In genomic region chr13:74350435-74350906, GRCm38 (mm10) we compare ENCODE assay signal across 8 mouse cellular contexts. TPM values are rescaled to one million over a fixed set of nuclear protein-coding genes. Genes with fewer than 3 reads are reported as not detected.
DNase-seq lines count a peak whose midpoint lies in the region; ATAC-seq and TF ChIP-seq lines count a peak whose summit lies in the region.

No protein-coding gene starts in this region.

- no peaks in the 10 kb centered on the region for H3K9me3 ChIP-seq in neural tube, embryonic 11.5 days (ENCODE audit: control insufficient read depth, low read length)
- H3K9me3 ChIP-seq in intestine, embryonic 15.5 days, result no peaks in the 10 kb centered on the region
- H3K9me3 ChIP-seq in midbrain, postnatal 0 days (ENCODE audit: low read length), result no peaks in the 10 kb centered on the region

- peaks cover 9% of the 10 kb centered on the region; the same call in 1 of the 2 replicates for H3K4me1 ChIP-seq in neural tube, embryonic 11.5 days (ENCODE audit: control insufficient read depth, insufficient read depth, low read length)
- peaks cover 10% of the 10 kb centered on the region; the same call in 1 of the 2 replicates for H3K4me1 ChIP-seq in intestine, embryonic 15.5 days (replicated peaks)
- H3K4me1 ChIP-seq in midbrain, postnatal 0 days (ENCODE audit: insufficient read depth, low read length), result peaks cover 10% of the 10 kb centered on the region

- peak overlapping the region; percentile 33 for H3K4me2 ChIP-seq in neural tube, embryonic 11.5 days (ENCODE audit: low read depth)
- peak overlapping the region; percentile 43 for H3K4me2 ChIP-seq in intestine, embryonic 15.5 days (replicated peaks)
- peak overlapping the region; percentile 67 for H3K4me2 ChIP-seq in midbrain, postnatal 0 days (ENCODE audit: low read depth, low read length, poor library complexity, severe bottlenecking)

- WGBS in neural tube, embryonic 11.5 days, result 2% methylated on average over 15 of the region's 15 CpGs
- WGBS in intestine, embryonic 15.5 days, result 1% methylated on average over 15 of the region's 15 CpGs
- WGBS in midbrain, postnatal 0 days, result 2% methylated on average over 15 of the region's 15 CpGs

- peak overlapping the region; percentile 81 for H3K4me3 ChIP-seq in neural tube, embryonic 11.5 days (ENCODE audit: low read depth, low read length)
- H3K4me3 ChIP-seq in intestine, embryonic 15.5 days (replicated peaks), result peak overlapping the region; percentile 61
- H3K4me3 ChIP-seq in midbrain, postnatal 0 days (ENCODE audit: low read depth, low read length), result peak overlapping the region; percentile 83

- H3K9ac ChIP-seq in neural tube, embryonic 11.5 days (ENCODE audit: low read length), result peak overlapping the region; percentile 78
- peak overlapping the region; percentile 71 for H3K9ac ChIP-seq in intestine, embryonic 15.5 days
- peak overlapping the region; percentile 76 for H3K9ac ChIP-seq in midbrain, postnatal 0 days (replicated peaks; ENCODE audit: low read length, poor library complexity, severe bottlenecking)

- no peak for DNase-seq in cerebellum, postnatal 10 days
- DNase-seq in neural tube, embryonic 11.5 days (ENCODE audit: low spot score), result no peak
- no peak for DNase-seq in neural tube, embryonic 10.5 days (ENCODE audit: extremely low spot score, low spot score)
- DNase-seq in midbrain, postnatal 0 days (ENCODE audit: low spot score), result peak; percentile 42
- no peak for DNase-seq in testis, postnatal 14 days (ENCODE audit: low spot score)
- DNase-seq in right cerebral cortex, postnatal 14 days, result no peak

- ATAC-seq in cerebellum, adult (ENCODE audit: insufficient number of reproducible peaks, low FRiP score, low TSS enrichment), result peak; percentile 42; the same call in 1 of the 2 replicates
- peak; percentile 49 for ATAC-seq in neural tube, embryonic 11.5 days (ENCODE audit: insufficient read depth, low FRiP score, low TSS enrichment)
- ATAC-seq in intestine, embryonic 15.5 days, result peak; percentile 71
- ATAC-seq in midbrain, postnatal 0 days (ENCODE audit: low FRiP score), result peak; percentile 41

- no peaks in the 10 kb centered on the region for H3K27me3 ChIP-seq in neural tube, embryonic 11.5 days (ENCODE audit: control insufficient read depth, insufficient read depth, low read length)
- no peaks in the 10 kb centered on the region for H3K27me3 ChIP-seq in intestine, embryonic 15.5 days (replicated peaks)
- no peaks in the 10 kb centered on the region for H3K27me3 ChIP-seq in midbrain, postnatal 0 days (ENCODE audit: insufficient read depth, low read length)

- H3K36me3 ChIP-seq in neural tube, embryonic 11.5 days (ENCODE audit: control insufficient read depth, insufficient read depth, low read length), result no peaks in the 10 kb centered on the region
- H3K36me3 ChIP-seq in intestine, embryonic 15.5 days, result peaks cover 10% of the 10 kb centered on the region
- peaks cover 4% of the 10 kb centered on the region for H3K36me3 ChIP-seq in midbrain, postnatal 0 days (ENCODE audit: insufficient read depth, low read length)

- H3K27ac ChIP-seq in neural tube, embryonic 11.5 days (ENCODE audit: low read depth, low read length), result no peak overlapping the region
- 0 out of 2 replicates have a peak overlapping the region, but pooled peaks have one; percentile 22 for H3K27ac ChIP-seq in intestine, embryonic 15.5 days
- H3K27ac ChIP-seq in midbrain, postnatal 0 days (ENCODE audit: low read depth, low read length), result peak overlapping the region; percentile 78; the same call in 1 of the 2 replicates

- no peak for TF ChIP-seq CTCF in midbrain, postnatal 0 days (IDR thresholded peaks at IDR 0.05)

RNA-seq across cellular contexts. Expression of gene Ccdc127, which starts 0.4 kb away (rescaled TPM):
- polyA plus RNA-seq in neural tube, embryonic 11.5 days (2014; fragmentation: Nextera tagmentation; extraction: Ambion mirVana), result 56.1 and 57.6 TPM in 2 replicates
- polyA plus RNA-seq in intestine, embryonic 15.5 days (2015; fragmentation: Nextera tagmentation; extraction: Ambion mirVana), result 44.4 and 48.6 TPM in 2 replicates
- total RNA-seq in midbrain, postnatal 0 days (2014; rRNA removed), result 20.6 and 20.9 TPM in 2 replicates
- polyA plus RNA-seq in midbrain, postnatal 0 days (2015; fragmentation: Nextera tagmentation; extraction: Ambion mirVana), result 36.6 and 39.0 TPM in 2 replicates

RNA-seq across cellular contexts. Expression of gene Sdha, which starts 0.4 kb away (rescaled TPM):
- polyA plus RNA-seq in neural tube, embryonic 11.5 days (2014; fragmentation: Nextera tagmentation; extraction: Ambion mirVana), result 228 and 255 TPM in 2 replicates
- 314 and 349 TPM in 2 replicates for polyA plus RNA-seq in intestine, embryonic 15.5 days (2015; fragmentation: Nextera tagmentation; extraction: Ambion mirVana)
- total RNA-seq in midbrain, postnatal 0 days (2014; rRNA removed), result 98.7 and 103 TPM in 2 replicates
- polyA plus RNA-seq in midbrain, postnatal 0 days (2015; fragmentation: Nextera tagmentation; extraction: Ambion mirVana), result 200 and 211 TPM in 2 replicates

RNA-seq across cellular contexts. Expression of gene Lrrc14b, which starts 13.3 kb away (rescaled TPM):
- polyA plus RNA-seq in neural tube, embryonic 11.5 days (2014; fragmentation: Nextera tagmentation; extraction: Ambion mirVana), result not detected in 2 replicates
- not detected in 2 replicates for polyA plus RNA-seq in intestine, embryonic 15.5 days (2015; fragmentation: Nextera tagmentation; extraction: Ambion mirVana)
- not detected in 2 replicates for total RNA-seq in midbrain, postnatal 0 days (2014; rRNA removed)
- not detected in 2 replicates for polyA plus RNA-seq in midbrain, postnatal 0 days (2015; fragmentation: Nextera tagmentation; extraction: Ambion mirVana)

RNA-seq across cellular contexts. Expression of gene Pdcd6, which starts 33.1 kb away (rescaled TPM):
- 124 and 128 TPM in 2 replicates for polyA plus RNA-seq in neural tube, embryonic 11.5 days (2014; fragmentation: Nextera tagmentation; extraction: Ambion mirVana)
- polyA plus RNA-seq in intestine, embryonic 15.5 days (2015; fragmentation: Nextera tagmentation; extraction: Ambion mirVana), result 170 and 182 TPM in 2 replicates
- total RNA-seq in midbrain, postnatal 0 days (2014; rRNA removed), result 83.9 and 107 TPM in 2 replicates
- 117 and 125 TPM in 2 replicates for polyA plus RNA-seq in midbrain, postnatal 0 days (2015; fragmentation: Nextera tagmentation; extraction: Ambion mirVana)

RNA-seq across cellular contexts. Expression of gene Zfp72, which starts 40.2 kb away (rescaled TPM):
- polyA plus RNA-seq in neural tube, embryonic 11.5 days (2014; fragmentation: Nextera tagmentation; extraction: Ambion mirVana), result 4.0 and 5.8 TPM in 2 replicates
- 3.6 and 5.7 TPM in 2 replicates for polyA plus RNA-seq in intestine, embryonic 15.5 days (2015; fragmentation: Nextera tagmentation; extraction: Ambion mirVana)
- total RNA-seq in midbrain, postnatal 0 days (2014; rRNA removed), result 9.0 and 10.0 TPM in 2 replicates
- 4.8 and 6.1 TPM in 2 replicates for polyA plus RNA-seq in midbrain, postnatal 0 days (2015; fragmentation: Nextera tagmentation; extraction: Ambion mirVana)
